Mouse (Mus musculus) megakaryocyte, adult 5-6 weeks (primary cell): ENCODE results near the gene Mff. TPM values are rescaled to one million over a fixed set of nuclear protein-coding genes. Genes with fewer than 3 reads are reported as not detected.

Experiments
- ATAC-seq: 2 replicates; pipeline ENCODE4 v1.8.0; 2016; ENCODE audit warnings: mild to moderate bottlenecking, inconsistent platforms; ENCODE audit not compliant: poor library complexity, severe bottlenecking
- total RNA-seq, 2 experiments: library from RNA; stranded (forward) in 1 of 2; stranded (reverse) in 1 of 2; fragments of 153-499, 151-499 nt in 1 of 2; fragments of 221-1000, 200-1000 nt in 1 of 2; gene quantifications; 2 replicates each; pipeline versions ENCODE4 v1.2.3 to v1.2.4; 2015 to 2017

Mff gene
- total RNA-seq, 2 experiments from 2014 or later: 116 to 148 TPM

DNA sequence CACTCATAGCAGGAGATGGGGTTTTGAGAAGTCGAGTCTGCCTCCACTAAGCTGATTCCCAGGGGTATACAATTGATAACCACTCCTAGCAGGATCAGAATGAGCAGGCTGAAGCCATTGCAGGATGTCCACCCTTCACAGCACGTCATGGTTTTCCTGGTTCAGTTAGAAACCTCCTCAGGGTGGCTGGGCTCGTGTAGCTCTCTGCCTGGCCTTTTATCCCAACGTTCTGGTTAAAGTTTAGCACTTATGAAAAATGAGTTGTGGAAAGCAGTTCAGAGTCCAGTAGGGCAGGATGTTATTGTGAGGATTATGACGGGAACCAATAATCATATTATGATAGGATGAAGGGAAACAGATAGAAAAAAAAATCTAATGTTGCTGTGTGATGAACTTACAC is 43.6 kb downstream of the Mff start, which contains the start of gene Tm4sf20:
Gene Tm4sf20, minus strand, starts transcription at position 193 of the 400 bp plus-strand sequence.
- ATAC-seq: no peak

DNA sequence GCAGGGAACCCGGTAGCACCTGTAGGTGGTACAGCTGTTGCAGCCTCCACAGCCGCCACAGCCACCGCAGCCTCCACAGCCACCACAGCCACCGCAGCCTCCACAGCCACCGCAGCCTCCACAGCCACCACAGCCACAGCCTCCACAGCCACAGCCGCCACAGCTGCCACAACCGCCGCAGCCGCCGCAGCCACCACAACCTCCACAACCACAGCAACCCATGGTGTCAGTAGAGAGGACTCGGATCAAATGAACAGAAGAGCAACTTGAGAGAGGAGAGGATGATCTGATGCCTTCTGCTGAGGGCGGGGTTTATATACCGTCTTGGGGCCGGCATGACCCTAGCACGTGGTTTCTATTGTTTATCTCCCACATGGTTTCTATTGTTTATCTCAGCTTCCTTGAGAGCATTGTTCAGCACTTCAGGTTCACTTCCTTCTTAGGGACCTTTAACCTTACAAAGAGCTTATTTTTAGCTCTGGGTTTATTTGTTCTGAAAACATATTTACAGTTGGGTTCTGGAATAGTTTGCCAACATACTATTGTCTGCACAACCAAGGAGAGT is 46.4 kb downstream of the Mff start, which contains the start of gene Gm47791:
Gene Gm47791, minus strand, starts transcription at position 222 of the 565 bp plus-strand sequence.
- no peak for ATAC-seq

GRCm38 (mm10) chr1:82772428-82772827 is 47.7 kb downstream of the Mff start:
- no peak for ATAC-seq

GRCm38 (mm10) chr1:82773208-82773607 is 48.5 kb downstream of the Mff start:
- ATAC-seq: no peak

DNA sequence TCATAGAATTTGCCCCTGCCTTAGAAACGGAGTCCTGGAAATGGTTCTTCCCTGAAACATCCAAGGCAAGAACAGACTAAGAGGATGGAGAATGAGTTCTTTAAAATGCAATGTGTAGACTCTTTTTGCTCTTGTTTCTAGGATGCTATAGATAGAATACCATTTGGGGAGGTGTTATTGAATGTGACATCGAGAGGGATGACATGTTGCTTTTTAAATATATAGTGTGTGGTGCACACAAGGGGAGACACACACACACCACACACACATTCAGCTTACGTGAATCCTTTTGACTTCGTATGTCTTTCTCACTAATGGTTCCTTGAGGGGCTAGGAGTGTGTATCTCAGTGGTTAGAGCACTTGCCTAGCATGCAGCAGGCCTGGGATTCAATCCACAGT is 50.6 kb downstream of the Mff start:
- no peak for ATAC-seq

DNA sequence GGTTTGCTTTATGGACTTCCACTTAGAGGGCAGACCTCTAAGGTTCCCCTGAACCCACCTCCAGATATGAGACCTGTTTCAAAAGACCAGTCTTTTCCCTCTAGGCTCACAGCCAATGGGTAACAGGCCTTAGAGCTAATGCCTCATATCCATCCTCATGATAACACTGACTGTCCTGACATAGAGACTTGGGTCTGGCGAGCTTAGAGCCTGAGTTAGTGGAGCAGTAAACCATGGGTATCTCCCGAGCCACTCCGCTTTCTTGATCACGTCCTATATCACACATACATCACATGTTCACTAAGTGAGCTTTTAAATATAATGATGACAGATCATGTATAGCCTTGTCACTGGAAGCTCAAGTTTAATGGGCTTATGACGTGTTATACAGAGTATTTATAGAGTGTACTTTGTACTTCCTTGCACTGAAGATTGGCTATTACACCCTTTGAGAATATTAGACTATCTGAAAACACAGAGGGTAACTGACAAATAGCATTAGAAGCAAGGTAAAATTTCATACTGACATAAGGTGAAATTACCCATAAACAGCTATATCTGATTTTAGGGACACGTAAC is 54.8 kb downstream of the Mff start:
- no peak for ATAC-seq

GRCm38 (mm10) chr1:82783559-82783958 is 58.9 kb downstream of the Mff start:
- ATAC-seq: no peak

- no peak for ATAC-seq
Observed at GRCm38 (mm10) chr1:82785546-82785945, 60.9 kb downstream of the Mff start.

GRCm38 (mm10) chr1:82787414-82787813 is 62.7 kb downstream of the Mff start:
- peak; percentile 92 for ATAC-seq

DNA sequence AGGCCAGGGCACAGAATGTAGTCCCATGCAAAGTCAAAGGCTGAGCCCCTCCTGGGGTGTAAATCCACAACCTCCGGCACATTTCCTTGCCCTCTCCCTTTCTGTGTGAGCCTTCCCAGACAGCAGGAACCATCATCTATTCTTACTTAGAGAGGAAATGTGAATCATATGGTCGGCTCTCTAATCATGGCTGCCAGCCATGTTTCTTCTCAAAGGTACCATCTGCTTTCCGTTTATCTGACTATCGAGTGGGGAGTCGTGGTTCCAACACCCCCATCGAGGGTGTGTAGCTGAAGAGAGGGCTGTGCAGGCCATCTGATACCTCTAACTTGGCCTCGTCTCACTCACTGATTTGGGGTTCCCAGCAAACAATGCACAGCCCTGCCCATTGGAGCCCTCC is 63.4 kb downstream of the Mff start:
- ATAC-seq: no peak

- no peak for ATAC-seq
Observed at GRCm38 (mm10) chr1:82791105-82791504, 66.4 kb downstream of the Mff start.

- no peak for ATAC-seq
Observed at GRCm38 (mm10) chr1:82792238-82792637, 67.5 kb downstream of the Mff start.

DNA sequence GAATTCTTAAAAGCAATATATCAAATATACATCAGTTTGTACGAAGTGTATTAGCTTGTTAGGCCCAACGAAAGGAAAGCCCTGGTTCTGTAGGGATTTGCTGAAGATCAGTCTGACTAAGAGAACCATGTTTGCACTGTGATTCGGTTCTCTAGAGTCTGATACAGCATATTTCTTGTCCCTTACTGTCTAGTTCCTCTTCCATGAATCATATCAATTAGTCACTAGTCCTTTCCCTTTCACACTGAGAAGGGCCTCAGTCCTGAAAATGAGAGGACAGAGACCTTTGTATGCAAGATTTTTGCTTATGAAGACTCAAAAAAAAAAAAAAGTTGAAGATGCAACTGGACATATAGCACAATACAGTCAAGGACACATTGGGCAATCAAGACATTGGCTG is 68.4 kb downstream of the Mff start:
- no peak for ATAC-seq

GRCm38 (mm10) chr1:82793986-82794385 is 69.3 kb downstream of the Mff start:
- no peak for ATAC-seq

DNA sequence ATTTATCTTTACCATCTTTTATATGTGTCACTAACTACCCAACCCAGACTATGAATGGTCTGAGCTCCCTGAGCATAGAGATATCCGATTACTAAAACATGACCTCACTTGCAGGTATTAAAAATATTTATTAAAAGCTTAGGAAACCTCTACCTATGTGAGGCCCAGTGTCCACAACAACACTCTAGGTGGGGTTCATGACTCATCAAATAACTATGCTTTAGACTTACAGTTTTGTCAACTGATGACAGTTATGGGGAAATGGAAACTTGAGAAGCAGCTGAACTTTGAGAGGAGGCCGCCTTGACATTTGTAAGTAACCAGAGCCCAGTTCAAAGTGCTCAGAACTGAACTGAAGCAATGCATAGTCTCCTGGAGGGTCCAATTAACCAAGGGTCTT is 70.5 kb downstream of the Mff start:
- no peak for ATAC-seq

DNA sequence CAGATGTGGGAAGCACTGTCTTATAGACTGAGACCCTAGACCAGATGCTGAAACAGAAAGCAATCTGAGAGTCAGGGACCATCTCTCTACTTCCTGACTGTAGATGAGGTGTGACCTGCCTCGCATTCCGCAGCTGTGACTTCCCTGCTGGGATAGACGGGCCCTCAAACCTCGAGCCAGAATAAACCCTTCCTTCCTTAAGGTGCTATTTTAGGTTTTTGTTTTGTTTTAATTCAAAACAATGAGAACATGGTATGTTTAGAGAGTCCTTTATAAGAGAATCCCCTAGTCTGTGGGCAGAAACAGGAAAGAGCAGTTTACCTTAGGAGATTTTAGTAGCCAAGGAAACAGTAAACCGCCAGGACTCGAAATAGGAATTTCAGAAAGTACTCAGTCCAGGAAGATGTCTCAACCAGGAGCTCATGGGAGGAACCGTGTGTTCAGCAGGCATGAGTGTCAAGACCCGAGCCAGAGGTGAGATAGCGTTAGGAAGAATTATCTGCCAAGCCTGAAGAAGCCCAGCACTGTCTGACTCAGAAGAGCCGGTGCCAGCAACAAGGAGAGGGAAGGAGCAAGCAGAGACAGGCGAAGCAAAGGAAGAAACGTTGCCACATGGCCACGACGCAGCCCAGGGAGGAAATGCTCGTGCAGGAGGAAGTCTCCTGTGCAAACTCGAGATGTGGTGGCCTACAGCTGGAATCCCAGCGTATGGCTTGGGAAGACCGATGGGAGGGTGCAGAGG is 71.2 kb downstream of the Mff start:
- ATAC-seq: peak; percentile 52

DNA sequence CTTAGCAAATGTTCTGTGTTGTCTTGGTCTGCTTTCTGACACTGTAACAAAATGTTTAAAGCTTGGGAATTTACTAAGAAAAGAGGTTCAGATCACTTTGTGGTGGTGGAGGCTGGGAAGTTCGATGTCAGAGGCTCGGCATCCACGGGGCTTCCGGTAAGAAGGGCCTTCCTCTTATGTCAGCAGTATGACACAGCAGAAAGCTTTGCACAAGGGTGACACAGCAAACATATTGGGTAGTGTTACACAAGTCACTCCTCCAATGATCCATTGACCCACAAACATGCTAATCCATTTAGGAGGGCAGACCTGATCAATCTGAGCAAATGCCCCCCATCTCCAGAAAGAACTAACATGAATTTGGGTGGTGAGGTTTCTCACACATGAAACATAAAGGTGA is 72.4 kb downstream of the Mff start:
- ATAC-seq: peak; percentile 54

DNA sequence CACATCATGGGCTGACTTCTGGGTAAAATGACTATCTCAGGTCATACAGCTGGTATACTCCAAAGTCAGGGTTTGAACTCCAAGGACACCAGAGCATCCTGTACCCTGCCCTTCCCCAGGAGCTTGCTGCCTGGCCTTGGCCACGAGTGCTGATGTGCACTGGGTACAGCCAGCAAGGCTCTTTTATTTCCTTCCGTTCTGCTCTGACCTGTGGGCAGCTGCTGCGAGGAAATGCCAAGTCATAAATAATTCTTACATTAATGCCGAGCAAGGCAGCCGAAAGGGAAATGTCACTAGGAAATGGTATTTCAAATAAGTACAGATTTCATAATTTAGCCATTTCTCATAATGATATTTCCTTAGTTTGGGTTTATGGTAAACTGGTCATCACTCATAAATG is 73.6 kb downstream of the Mff start:
- peak; percentile 50 for ATAC-seq

- peak; percentile 66 for ATAC-seq
Observed at GRCm38 (mm10) chr1:82798922-82799321, 74.2 kb downstream of the Mff start.

DNA sequence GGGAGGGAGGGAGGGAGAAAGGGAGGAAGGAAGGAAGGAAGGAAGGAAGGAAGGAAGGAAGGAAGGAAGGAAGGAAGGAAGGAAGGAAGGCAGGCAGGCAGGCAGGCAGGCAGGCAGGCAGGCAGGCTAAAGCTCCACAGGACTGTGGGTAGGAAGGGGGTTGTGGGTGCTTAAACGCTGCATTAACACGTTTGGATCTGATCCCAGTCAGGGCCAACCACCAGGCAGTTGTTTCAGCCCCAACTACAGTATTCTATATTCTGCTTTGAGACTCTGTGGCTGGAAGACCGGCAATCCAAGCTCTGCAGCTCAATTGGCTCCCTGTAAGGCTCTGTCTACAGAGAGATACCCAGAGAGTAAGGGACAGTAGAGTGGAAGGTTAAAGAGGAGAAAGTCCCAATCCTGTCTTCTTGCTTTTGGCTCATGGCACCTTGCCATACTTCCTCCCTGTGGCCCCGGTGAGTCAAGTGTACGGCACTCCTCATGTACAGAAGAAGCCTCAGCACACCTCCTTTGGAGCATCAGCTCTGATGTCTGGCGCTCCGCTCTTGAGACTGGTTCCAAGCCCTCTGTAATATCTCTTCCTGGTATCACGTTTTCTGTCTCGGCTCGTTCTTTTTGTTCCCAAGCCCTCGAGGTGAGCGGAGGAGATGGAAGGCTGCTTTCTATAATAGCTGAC is 76.6 kb downstream of the Mff start:
- no peak for ATAC-seq
